Mouse (Mus musculus): ENCODE results near the gene Hsd17b13. TPM values are rescaled to one million over a fixed set of nuclear protein-coding genes. Genes with fewer than 3 reads are reported as not detected.
"Not testable (repeated sequence)": the region's sequence is repeated elsewhere in the genome, so short reads cannot be mapped to it uniquely, and the experiment has no call there.

Hsd17b13 gene
- 100 to 1,000 TPM in 1 of 2 experiments, 10 to 100 TPM in 1; 59.3 to 169 TPM for total RNA-seq (2021)
- long read RNA-seq, experiment 1, transcript Hsd17b13-202 (7 exons, 1,310 nt) = major isoform, 140 of 151 reads
- long read RNA-seq, experiment 1, partial matches to known transcripts = 8 of 151 reads
- long read RNA-seq, experiment 1, other reads (novel, unspliced or antisense) = 2 of 151 reads
- long read RNA-seq, experiment 2, partial matches to known transcripts = 0 of 3 reads
- long read RNA-seq, experiment 2, other reads (novel, unspliced or antisense) = 0 of 3 reads

DNA sequence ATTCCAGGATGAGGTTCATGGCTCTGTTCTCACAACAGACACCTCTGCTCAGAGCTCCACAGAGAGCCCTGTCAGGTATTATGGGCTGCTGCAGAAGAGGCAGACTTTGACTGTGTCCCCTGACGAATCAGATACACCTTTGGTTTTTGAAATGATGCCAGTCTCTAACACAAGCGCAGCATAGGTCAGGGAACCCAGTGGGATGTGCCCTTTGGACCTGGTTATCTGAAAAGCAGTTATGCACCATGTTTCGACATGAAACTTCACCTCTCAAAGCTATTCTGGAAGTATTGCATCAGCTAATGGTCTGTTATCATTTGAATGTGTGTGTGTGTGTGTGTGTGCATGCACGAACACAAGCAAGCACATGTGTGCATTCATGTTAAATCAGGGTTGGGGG, at the start of gene Hsd17b13:
Gene Hsd17b13 (minus strand): TSS at position 114 of the 400 bp plus-strand sequence.
- DNase-seq = no peak

DNA sequence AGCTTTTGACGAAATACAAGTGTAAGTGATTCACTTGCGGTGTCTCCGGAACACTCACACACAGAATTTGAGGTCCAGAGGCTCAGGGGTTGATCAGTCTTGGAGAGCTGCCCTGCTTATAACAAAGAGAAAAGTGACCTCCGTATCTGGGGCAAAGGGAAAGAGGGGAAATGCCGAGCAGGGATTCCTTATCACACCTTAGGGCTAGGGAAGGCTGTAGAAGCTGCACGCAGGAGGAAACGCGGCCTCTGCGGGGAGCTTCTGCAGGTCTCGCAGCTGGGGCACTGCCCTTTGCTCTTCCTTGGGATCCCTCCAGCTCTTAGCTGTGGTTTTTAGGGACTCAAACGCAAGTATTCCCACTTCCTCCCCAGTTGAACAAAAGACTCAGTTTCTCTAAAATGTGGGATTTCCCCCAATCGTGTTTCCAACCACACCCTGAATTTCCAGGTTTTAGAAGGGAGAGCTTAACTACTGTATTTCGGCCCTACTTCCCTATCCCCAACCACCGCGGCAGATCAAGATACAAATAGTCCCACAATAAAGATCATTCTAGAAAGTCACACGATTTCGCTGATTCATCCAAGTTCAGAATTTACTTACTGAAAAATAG, 48.1 kb upstream of the Hsd17b13 start:
- DNase-seq = peak; percentile 20

DNA sequence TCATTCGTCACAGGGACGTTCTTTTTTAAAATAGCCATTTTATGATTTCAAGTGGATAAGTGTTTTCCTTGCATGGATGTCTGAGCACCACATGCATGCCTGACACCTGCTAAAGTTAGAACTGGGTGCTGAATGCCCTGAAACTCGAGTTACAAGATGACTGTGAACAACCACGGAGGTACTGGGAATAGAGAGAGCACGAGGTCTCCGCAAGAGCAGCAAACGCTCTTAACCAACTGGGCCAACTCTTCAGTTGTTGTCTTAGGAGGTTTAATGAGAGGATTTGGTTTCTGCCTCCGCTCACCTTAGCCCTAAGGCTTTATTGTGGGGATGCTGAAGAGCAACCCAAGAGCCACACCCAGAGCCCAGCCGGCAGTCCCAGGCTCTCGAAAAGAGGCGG, 47.6 kb upstream of the Hsd17b13 start:
- DNase-seq = no peak

DNA sequence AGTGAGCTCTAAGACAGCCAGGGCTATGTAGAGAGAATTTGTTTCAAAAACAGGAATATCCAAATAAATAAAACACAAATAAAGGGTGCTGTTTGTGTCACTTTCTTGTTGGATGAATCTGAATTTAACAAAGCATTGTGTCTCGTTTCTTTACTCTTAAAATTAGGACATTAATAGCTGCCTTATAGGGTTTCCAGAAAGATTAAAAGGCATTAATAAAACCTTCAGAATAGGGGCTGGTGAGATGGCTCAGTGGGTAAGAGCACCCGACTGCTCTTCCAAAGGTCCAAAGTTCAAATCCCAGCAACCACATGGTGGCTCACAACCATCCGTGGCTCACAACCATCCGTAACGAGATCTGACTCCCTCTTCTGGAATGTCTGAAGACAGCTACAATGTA, 47.0 kb upstream of the Hsd17b13 start:
- not testable (repeated sequence) for DNase-seq

DNA sequence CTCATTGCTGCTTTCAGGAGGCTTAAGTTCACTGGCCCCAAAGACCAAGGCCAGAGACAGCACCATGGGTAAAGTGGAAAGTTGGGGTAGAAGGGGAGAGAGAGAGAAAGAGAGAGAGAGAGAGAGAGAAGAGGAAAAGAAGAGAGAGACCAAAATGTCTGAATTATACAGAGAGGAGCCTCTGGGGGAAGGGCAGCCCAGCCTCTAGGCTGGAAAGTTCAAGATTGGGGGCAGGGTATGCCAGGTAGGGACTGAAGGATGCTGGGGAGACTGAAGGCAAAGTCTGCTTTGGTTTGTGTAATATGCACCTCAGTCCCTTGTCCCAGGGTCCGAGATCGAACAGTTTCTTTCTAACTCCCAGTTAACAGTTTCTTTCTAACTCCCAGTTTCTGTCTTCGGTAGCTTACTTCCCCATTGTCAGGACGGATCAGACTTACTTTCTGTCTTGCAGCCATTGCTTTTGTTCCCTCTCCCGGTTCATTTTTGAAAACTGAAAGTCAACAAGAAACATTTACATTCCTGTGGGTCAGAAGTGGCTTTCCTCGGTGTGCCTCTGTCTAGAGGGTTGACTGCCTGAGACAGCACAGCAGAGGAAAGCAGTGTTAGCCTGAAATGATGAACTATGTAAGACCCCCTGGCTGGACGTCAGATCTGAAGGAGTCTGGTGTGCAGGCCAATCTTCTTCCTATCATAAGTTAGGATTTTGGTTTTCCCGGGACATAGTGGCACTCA, 46.2 kb upstream of the Hsd17b13 start:
- DNase-seq = no peak

DNA sequence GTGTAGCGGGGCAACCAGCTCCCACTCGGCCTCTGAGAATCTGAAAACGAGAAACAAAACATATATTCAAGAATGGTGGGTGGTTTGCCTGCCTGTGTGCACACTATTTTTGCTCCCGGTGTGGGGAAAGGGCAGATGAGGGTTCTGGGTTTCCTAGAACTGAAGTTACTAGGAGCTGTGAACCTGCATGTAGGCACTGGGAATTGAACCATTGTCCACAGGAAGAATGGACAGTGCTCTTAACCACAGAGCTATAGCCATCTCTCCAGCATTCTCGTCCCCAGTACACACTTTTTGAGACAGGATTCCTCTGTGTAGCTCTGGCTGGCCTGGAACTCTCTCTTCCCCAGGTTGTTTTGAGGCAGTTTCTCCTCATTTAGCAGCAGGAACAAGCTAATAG, 45.3 kb upstream of the Hsd17b13 start:
- DNase-seq = no peak

DNA sequence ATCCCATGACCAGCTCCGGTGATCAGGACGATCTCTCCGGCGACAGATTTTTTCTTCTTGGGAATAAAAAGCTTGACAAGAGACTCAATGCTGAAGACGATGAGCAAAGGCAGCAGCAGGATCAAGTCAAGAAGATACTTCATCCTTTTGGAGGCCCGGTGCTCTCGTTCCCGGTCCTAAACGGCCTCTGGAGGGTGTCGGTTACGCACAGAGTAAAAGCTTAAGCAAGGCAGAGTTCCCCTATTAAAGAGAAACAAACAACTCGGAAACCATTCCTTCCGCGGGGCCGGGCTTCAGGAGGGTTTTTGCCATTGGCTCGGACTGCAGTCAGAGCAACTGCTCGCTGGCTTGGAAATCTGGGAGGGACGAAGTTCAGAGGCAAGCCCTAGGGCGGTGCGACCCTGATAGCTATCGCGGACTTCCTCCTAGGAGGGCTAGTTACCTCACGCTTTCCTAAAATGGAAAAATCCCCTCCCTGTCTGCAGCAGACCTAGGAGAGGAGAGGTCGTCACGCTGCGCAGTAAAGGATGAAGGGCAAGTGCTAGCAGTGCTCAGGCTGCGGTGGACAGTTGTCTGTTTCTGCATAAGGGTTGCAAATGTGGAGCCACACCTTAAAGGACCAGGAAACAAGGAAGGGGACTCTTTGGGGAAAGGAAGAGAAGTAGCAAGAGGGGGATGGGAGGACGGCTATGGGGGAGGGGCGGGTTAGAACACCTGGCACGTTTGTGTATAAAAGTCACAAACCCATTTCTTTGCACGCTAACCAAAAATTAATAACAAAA, 44.6 kb upstream of the Hsd17b13 start, which contains the start of gene Hsd17b11:
Gene Hsd17b11 (minus strand): TSS at position 323 of the 782 bp plus-strand sequence.
- DNase-seq = peak; percentile 91

DNA sequence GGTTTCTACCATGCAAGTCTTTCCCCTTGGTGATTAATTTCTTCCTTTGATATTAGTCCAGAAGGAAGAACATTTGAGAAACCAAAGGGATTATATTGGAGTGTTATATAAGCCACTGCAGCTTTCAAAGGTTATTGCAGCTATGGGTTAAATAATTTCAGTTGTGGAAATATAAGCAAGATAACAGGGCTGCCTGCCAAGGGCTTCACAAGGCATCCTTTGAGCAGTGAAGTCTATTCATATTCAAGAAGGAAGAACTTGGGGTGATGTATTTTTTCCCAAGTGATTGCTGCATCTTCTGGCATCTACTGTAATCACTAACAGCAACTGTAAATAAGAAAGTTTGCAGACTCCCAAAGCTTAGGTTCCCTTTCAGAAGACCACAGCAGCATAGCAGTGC, 34.2 kb upstream of the Hsd17b13 start:
- DNase-seq = no peak

DNA sequence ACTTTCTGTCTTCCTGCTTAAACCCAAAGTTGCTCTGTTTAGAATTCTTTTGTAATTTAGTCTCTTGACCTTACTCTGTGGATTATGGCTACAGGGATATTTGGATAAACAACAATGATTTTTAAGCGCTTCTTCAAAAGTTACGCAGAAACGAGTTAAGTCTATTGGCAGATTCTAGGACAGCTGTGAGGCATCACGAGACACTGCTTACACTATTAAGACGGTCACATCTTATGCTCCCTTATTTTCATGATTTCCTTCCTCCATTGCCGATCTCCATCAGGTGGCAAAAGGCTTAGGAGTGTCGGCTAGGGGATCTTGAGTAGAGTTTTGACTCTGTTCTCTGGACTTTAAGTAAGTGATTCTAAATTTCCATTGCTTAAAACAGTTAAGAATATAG, 33.1 kb upstream of the Hsd17b13 start:
- no peak for DNase-seq

DNA sequence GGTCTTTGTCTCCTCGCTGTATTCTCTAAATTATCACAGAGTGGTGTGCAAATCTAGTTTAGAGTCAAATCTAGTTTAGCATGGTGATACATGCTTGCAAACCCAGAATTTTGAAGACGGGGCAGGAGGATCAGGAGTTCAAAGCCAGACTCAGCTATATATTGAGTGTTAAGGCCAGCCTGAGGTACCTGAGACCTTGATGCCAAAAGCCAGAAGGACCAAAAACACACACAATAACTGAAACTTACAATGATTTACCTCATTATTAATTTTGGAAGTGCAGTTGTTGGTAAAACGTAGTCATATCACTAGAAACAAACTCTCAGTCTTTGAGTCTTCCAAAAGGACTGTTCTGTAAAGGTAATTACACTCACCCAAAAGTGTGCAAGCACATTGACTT, 32.2 kb upstream of the Hsd17b13 start:
- no peak for DNase-seq

DNA sequence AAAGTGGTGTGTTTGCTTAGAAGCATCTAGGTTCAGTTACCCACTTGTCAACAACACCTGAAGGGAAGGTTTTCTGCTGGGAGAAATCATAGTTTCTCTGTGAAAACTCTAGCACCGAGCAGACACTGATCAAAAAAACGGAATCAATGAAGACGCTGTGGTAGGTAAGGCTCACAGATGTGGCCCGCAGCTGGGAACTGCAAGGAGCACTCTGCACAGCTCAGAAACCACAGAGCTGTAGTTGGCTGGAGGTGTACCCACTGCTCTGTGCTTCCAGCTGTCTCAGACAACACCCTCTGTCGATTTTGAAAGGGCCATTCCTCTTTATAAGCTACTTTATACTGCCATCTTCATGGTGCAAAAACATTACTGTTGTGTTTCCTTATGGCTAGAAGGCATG, 30.6 kb upstream of the Hsd17b13 start:
- no peak for DNase-seq

DNA sequence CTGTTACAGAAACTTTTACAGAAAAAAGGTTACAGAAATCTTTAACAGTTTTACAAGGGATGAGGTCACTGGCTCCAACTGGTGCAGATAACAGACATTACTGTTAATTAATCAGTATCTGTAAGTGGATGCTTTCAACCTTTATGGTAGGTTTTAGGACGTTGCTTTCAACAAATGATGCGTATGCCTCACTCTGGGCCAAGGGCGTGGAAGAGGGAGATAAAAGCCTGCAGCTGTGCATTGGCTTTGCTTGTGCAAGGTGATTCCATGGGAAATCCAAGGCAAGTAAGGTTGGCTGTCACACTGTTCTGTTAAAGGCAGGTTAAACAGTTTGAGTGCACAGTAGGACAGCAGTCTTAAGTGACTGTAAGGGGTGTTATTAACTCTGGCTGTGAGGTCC, 29.6 kb upstream of the Hsd17b13 start:
- DNase-seq = no peak

DNA sequence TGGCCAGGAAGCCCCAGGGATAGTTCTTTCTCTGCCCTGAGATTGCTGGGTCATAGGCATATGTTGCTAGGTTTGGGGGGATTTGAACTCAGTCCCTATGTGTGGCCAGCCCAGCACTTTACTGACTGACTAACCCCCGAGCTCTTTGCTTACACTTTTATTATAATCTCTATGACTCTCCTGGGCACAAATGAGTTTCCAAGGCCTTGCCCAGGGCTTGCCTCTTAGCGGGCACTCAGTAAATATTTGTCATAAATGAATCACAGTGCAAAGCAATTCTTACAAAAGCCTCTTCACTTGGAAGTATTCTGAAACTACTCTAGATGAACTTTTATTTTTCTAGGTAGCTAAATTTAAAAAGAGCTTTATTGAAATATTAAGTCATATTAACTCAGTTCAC, 26.7 kb upstream of the Hsd17b13 start:
- DNase-seq = no peak

DNA sequence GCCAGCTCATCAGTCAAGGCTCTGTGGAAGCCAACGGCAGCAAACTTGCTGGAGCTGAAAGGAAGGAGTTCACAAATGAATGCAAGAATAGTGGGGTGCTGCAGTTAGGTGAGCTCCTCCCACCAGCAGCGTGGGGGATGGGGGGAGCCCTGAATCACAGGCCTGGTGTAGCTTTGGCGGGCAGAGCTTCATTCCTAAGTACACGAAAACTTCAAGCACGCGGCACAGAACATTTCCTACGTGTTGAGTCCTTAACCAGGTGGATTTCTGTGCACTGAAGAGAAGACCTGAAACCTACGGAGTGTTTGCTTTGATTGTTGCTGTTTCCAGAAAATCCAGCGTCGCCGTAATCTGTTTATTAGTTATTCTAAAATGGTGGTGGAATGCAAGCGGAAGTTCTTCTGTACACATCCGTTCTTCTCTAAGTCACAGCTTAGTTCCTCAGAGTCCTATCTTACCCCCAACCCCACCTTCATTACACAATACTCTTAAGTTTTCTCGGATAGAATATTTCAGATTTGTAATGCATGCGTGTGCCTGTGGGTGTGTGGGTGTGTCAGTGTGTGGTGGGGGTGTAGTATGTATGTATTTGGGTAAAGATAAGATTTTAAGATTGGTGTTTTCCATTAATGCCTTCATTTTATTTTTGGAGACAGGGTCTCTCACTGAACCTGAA, 26.2 kb upstream of the Hsd17b13 start:
- DNase-seq = no peak

DNA sequence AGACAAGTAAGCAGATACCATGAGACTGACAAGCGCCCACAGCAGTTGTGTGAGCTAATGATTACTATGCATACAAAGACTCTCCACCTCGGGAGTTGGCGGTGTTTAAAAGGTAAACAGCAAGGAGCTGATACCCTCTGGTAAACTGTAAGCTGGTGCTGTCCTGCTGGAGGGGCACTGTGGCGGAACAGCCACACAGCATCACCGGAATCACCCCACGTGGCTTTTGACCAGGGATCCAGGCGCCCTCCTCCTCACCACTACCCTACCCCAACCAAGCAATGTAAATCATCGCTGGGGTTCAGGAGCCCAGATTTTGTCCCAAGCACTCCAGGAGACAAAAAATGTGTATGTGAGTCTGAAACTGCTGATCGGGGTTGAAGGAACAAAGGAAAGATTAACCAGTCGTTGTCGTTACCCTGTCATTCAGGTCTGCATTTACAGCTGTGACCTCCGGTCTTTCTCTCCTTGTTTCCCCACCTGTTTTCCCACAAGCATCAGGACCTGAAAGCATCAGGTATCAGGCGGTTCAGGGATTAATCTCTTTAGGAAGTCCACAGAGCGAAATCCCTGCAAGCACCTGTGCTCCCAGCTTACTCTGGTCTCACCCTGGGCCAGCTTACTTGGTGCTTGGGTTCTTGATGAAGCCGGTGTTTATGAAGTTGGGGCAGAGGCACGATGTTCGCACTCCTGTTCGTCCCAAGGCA, 25.5 kb upstream of the Hsd17b13 start:
- no peak for DNase-seq

DNA sequence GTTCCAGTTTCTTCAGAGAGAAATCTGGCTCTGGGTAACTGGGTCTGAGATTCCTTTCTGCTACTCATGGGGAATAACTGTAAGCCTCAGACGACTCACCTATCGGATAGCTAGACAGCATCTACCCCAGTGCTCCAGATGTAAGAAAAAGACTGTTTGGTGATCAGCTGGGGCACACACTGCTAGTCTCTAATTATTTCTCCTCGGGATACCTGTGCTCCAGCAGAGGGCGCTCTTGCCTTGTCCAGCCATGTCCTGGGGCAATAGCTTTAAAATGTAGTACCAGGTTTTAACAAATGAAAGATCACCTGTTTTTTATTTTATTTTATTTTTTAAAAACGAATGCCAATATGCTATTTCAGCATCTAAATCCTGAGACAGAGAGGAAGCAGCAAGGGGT, 22.5 kb upstream of the Hsd17b13 start:
- peak; percentile 90 for DNase-seq

DNA sequence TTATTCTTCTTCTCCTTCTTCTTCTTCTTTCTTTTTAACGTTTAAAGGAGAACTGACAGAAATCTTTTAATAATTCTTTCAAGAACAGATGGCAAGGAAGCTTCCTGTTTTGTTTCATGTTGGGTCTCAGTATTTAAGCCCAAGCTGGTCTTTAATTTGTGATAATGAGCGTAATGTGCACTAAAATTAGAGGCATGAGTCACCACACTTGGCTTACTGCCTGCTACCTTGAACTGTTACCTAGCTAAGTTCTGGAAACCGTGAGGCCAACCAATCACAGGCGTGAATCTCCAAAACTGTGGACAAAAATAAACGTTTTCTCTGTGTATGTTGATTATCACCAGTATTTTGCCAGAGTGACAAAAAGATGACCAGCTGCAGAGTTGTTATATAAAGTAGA, 21.5 kb upstream of the Hsd17b13 start:
- peak; percentile 64 for DNase-seq

DNA sequence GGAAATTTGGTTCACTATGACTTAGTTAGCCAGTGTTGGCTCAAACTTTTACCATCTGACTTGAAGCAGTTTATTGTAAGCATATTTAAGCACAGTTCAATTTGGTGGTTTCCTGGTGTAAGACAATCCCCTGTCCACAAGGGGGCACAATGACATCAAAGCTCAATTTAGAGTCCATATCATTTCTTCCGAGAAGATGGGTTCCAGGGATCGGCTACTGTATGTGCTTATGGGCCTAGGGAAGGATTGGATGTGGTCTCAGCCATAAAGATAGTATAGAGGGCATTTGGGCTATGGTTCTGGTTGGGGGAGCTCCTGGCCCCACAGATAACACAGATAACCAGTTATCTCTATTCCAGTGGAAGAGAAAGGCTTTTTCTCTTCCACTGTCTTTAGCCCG, 18.0 kb upstream of the Hsd17b13 start:
- DNase-seq = no peak

DNA sequence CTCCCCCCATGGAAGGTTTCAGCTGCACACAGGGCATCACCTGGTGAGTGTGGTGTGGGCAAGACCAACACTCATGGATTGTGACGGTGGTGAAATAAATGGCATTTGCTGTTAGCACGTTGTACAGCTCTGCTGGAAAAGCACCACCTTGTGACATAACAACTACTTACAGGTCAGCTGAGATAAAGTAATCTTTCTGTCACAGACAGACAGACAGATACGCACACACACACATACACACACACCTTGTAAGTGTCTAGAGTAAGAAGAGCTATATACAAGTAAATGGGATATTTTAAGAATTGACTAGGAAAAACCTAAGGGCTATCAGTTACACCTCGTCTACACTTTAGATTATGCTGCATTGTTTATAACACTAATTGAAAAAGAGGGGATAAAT, 17.5 kb upstream of the Hsd17b13 start:
- no peak for DNase-seq

DNA sequence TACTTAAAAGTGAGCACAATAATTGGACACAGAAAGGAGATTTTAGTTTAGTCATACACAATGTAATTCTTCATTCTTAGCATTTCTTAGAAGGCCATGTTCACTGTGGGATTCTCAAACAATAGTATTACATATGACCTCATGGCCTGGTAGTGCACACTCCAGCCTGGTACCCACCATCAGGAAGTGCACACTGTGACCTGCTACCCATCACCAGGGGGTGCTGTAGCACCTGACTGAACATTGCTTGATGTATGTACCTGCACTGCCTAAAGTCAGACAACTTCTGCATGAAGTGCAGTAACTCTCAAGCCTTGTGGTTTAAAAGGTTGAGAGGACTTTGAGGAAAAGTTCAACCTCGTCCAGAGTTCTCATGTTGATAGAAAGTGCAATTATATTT, 16.4 kb upstream of the Hsd17b13 start:
- no peak for DNase-seq

DNA sequence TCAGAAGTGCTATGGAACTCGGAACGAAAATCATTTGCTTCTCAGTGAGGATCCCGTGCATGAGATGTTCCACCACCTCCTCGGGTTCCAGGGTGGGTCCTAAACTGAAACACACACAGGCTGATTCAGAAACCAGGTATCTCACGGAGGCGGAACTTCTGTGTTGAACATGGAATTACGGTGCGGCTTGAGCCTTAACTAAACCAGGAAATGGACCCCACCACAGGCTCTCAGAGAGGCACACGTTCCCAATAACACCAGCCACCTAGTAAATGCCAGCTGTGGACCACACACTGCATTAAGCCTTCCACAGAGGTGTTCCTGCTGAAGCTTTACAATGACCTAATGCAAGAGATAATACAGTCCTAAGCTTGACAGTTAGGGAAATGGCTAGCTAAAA, 15.6 kb upstream of the Hsd17b13 start:
- DNase-seq = no peak
